Mouse (Mus musculus) T-cell, adult 2 months (primary cell): ENCODE results near the gene Zfp874a.
"Not testable (repeated sequence)": the region's sequence is repeated elsewhere in the genome, so short reads cannot be mapped to it uniquely, and the experiment has no call there.

ENCODE experiments used
- DNase-seq: peaks from one replicate; pipeline ENCODE4 v3.0.0; 2022; ENCODE audit warnings: low spot score

The Zfp874a gene

GRCm38 (mm10) chr13:67376255-67376654 lies 75.2 kb downstream of the Zfp874a start:
- DNase-seq = not testable (repeated sequence)

GRCm38 (mm10) chr13:67375050-67375911 lies 76.1 kb downstream of the Zfp874a start, which contains the start of the genes Gm28041 and Zfp456:
TSS of gene Gm28041 (minus strand) at chr13:67375733.
TSS of gene Zfp456 (minus strand) at chr13:67375810.
- peak; percentile 87 for DNase-seq
